Mouse (Mus musculus): Measurements from ENCODE around the gene Sec31a.
A peak's percentile ranks its signal among the peaks of the same experiment; 100 is the strongest.
"Not testable (repeated sequence)": the region's sequence is repeated elsewhere in the genome, so short reads cannot be mapped to it uniquely, and the experiment has no call there.

Sec31a gene

GRCm38 (mm10) chr5:100415761-100416590, at the start of gene Sec31a:
Gene Sec31a (minus strand): TSS chr5:100416234.
- DNase-seq (ENCODE audit: low spot score), result peak; percentile 97

- no peak for DNase-seq (ENCODE audit: low spot score)
These were observed 46.3 kb upstream of the Sec31a start for GRCm38 (mm10) chr5:100462374-100462773.

- DNase-seq (ENCODE audit: low spot score), result no peak
These were observed 45.5 kb upstream of the Sec31a start for GRCm38 (mm10) chr5:100461526-100461925.

- no peak for DNase-seq (ENCODE audit: low spot score)
These were observed 43.4 kb upstream of the Sec31a start for GRCm38 (mm10) chr5:100459468-100459867.

GRCm38 (mm10) chr5:100451871-100452270, 35.8 kb upstream of the Sec31a start:
- no peak for DNase-seq (ENCODE audit: low spot score)

GRCm38 (mm10) chr5:100438796-100439195, 22.8 kb upstream of the Sec31a start:
- DNase-seq (ENCODE audit: low spot score), result no peak

- no peak for DNase-seq (ENCODE audit: low spot score)
These were observed 21.9 kb upstream of the Sec31a start for GRCm38 (mm10) chr5:100437917-100438316.

- no peak for DNase-seq (ENCODE audit: low spot score)
These were observed 21.1 kb upstream of the Sec31a start for GRCm38 (mm10) chr5:100437086-100437485.

- DNase-seq (ENCODE audit: low spot score), result peak; percentile 39
These were observed 14.9 kb upstream of the Sec31a start for GRCm38 (mm10) chr5:100430966-100431365.

GRCm38 (mm10) chr5:100430076-100430390, 14.0 kb upstream of the Sec31a start:
- no peak for DNase-seq (ENCODE audit: low spot score)

- peak; percentile 95 for DNase-seq (ENCODE audit: low spot score)
These were observed 13.5 kb upstream of the Sec31a start for GRCm38 (mm10) chr5:100429344-100430075.

- peak; percentile 46 for DNase-seq (ENCODE audit: low spot score)
These were observed 12.8 kb upstream of the Sec31a start for GRCm38 (mm10) chr5:100428734-100429343.

GRCm38 (mm10) chr5:100428031-100428733, 12.1 kb upstream of the Sec31a start:
- no peak for DNase-seq (ENCODE audit: low spot score)

GRCm38 (mm10) chr5:100427276-100427675, 11.2 kb upstream of the Sec31a start:
- DNase-seq (ENCODE audit: low spot score), result no peak

- not testable (repeated sequence) for DNase-seq (ENCODE audit: low spot score)
These were observed 9.8 kb upstream of the Sec31a start for GRCm38 (mm10) chr5:100425823-100426222.

GRCm38 (mm10) chr5:100424252-100424651, 8.2 kb upstream of the Sec31a start:
- no peak for DNase-seq (ENCODE audit: low spot score)

GRCm38 (mm10) chr5:100423626-100424025, 7.6 kb upstream of the Sec31a start:
- DNase-seq (ENCODE audit: low spot score), result no peak

- no peak for DNase-seq (ENCODE audit: low spot score)
These were observed 2.8 kb upstream of the Sec31a start for GRCm38 (mm10) chr5:100418861-100419260.

- DNase-seq (ENCODE audit: low spot score), result no peak
These were observed 2.0 kb upstream of the Sec31a start for GRCm38 (mm10) chr5:100418077-100418476.

GRCm38 (mm10) chr5:100414474-100415196, 1.4 kb downstream of the Sec31a start:
- DNase-seq (ENCODE audit: low spot score), result no peak

- no peak for DNase-seq (ENCODE audit: low spot score)
These were observed 3.1 kb downstream of the Sec31a start for GRCm38 (mm10) chr5:100412886-100413285.

GRCm38 (mm10) chr5:100410281-100410680, 5.8 kb downstream of the Sec31a start:
- no peak for DNase-seq (ENCODE audit: low spot score)
